Mouse (Mus musculus): ENCODE measurements around the gene Mid1.
"Not testable (repeated sequence)": the region's sequence is repeated elsewhere in the genome, so short reads cannot be mapped to it uniquely, and the experiment has no call there.

Mid1 gene

GRCm38 (mm10) chrX:169890541-169890940 is 205.5 kb downstream of the Mid1 start:
- DNase-seq = no peak

- DNase-seq = no peak
Measured at GRCm38 (mm10) chrX:169892100-169892499, 207.1 kb downstream of the Mid1 start.

- no peak for DNase-seq
Measured at GRCm38 (mm10) chrX:169892631-169893030, 207.6 kb downstream of the Mid1 start.

GRCm38 (mm10) chrX:169899227-169899950 is 214.4 kb downstream of the Mid1 start:
- DNase-seq = no peak

- no peak for DNase-seq
Measured at GRCm38 (mm10) chrX:169902860-169903259, 217.9 kb downstream of the Mid1 start.

GRCm38 (mm10) chrX:169903656-169904055 is 218.7 kb downstream of the Mid1 start:
- no peak for DNase-seq

GRCm38 (mm10) chrX:169906054-169906508 is 221.1 kb downstream of the Mid1 start:
- no peak for DNase-seq

- DNase-seq = no peak
Measured at GRCm38 (mm10) chrX:169909898-169910297, 224.9 kb downstream of the Mid1 start.

- peak; percentile 22 for DNase-seq
Measured at GRCm38 (mm10) chrX:169915738-169916137, 230.7 kb downstream of the Mid1 start.

- DNase-seq = no peak
Measured at GRCm38 (mm10) chrX:169922541-169922940, 237.5 kb downstream of the Mid1 start.

- no peak for DNase-seq
Measured at GRCm38 (mm10) chrX:169923417-169923816, 238.4 kb downstream of the Mid1 start.

- no peak for DNase-seq
Measured at GRCm38 (mm10) chrX:169925600-169925999, 240.6 kb downstream of the Mid1 start.

GRCm38 (mm10) chrX:169927110-169927817 is 242.3 kb downstream of the Mid1 start:
- DNase-seq = no peak

GRCm38 (mm10) chrX:169930868-169931267 is 245.9 kb downstream of the Mid1 start:
- no peak for DNase-seq

- DNase-seq = no peak
Measured at GRCm38 (mm10) chrX:169933228-169933627, 248.2 kb downstream of the Mid1 start.

GRCm38 (mm10) chrX:169937119-169937719 is 252.2 kb downstream of the Mid1 start:
- no peak for DNase-seq

- DNase-seq = no peak
Measured at GRCm38 (mm10) chrX:169940531-169940930, 255.5 kb downstream of the Mid1 start.

GRCm38 (mm10) chrX:169950596-169950995 is 265.6 kb downstream of the Mid1 start:
- DNase-seq = no peak

GRCm38 (mm10) chrX:169969337-169969736 is 284.3 kb downstream of the Mid1 start:
- DNase-seq = no peak

- DNase-seq = not testable (repeated sequence)
Measured at GRCm38 (mm10) chrX:169969765-169970164, 284.8 kb downstream of the Mid1 start.

GRCm38 (mm10) chrX:169970546-169970945 is 285.5 kb downstream of the Mid1 start:
- DNase-seq = not testable (repeated sequence)

- DNase-seq = peak; percentile 3
Measured at GRCm38 (mm10) chrX:169971562-169971961, 286.6 kb downstream of the Mid1 start.

GRCm38 (mm10) chrX:169972131-169972530 is 287.1 kb downstream of the Mid1 start:
- DNase-seq = not testable (repeated sequence)
